In the genomic region with DNA sequence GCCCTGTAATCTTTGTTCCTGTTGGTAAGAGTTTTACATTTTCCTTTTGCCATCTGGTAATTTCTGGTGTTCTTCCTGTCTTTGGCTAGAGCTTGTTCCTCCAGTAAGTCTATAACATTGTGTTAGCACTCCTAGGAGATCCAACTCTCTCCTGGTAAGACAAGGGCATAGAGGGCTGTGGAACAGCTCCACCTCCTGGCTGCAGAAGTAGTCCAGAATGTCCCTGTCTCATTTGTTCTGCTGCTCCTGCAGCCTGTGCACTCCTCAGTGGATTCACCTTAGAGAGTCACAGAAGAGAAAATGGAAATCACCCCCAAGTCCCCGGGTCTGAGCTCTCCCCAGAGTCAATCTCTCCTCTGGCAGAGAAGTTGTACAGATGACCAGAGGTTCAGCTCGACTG, we compare ENCODE assay signal across 13 mouse cellular contexts.
DNase-seq lines count a peak whose midpoint lies in the region; ATAC-seq and TF ChIP-seq lines count a peak whose summit lies in the region.
"Had no signal": no experiment of that assay in that cellular context is flagged by ENCODE, and none has a peak within 500 bp of the region (broad histone marks: within the 10 kb centered on the region; RNA-seq: fewer than 3 reads in every experiment).

No protein-coding gene starts in this region.

- TF ChIP-seq EP300 in heart, adult 2 months (IDR thresholded peaks at IDR 0.05; ENCODE audit: insufficient read depth, low read depth, low read length) = no peak

- no peak overlapping the region for H3K27ac ChIP-seq in heart, adult 2 months
- no peak overlapping the region for H3K27ac ChIP-seq in lung, embryonic 14.5 days (ENCODE audit: low read depth)
- no peak overlapping the region for H3K27ac ChIP-seq in embryonic facial prominence, embryonic 10.5 days (replicated peaks)
- no peak overlapping the region for H3K27ac ChIP-seq in midbrain, embryonic 15.5 days
- H3K27ac ChIP-seq: liver, embryonic 14.5 days had no signal

- 27% methylated on average over 2 of the region's 2 CpGs for WGBS in heart, adult 2 months
- WGBS in lung, embryonic 14.5 days = 36% methylated on average over 2 of the region's 2 CpGs
- 51% methylated on average over 2 of the region's 2 CpGs for WGBS in embryonic facial prominence, embryonic 10.5 days
- WGBS in midbrain, embryonic 15.5 days = 49% methylated on average over 2 of the region's 2 CpGs

- H3K9ac ChIP-seq in heart, adult 2 months (ENCODE audit: low read depth, low read length) = no peak overlapping the region
- H3K9ac ChIP-seq in lung, embryonic 14.5 days = no peak overlapping the region
- no peak overlapping the region for H3K9ac ChIP-seq in midbrain, embryonic 15.5 days
- H3K9ac ChIP-seq: liver, embryonic 14.5 days had no signal

- H3K9me3 ChIP-seq in lung, embryonic 14.5 days (ENCODE audit: low read depth, low read length) = no peaks in the 10 kb centered on the region
- H3K9me3 ChIP-seq in embryonic facial prominence, embryonic 10.5 days = no peaks in the 10 kb centered on the region
- H3K9me3 ChIP-seq in midbrain, embryonic 15.5 days = no peaks in the 10 kb centered on the region

- no peaks in the 10 kb centered on the region for H3K36me3 ChIP-seq in heart, adult 2 months (ENCODE audit: control insufficient read depth, insufficient read depth, low read length)
- no peaks in the 10 kb centered on the region for H3K36me3 ChIP-seq in lung, embryonic 14.5 days (ENCODE audit: insufficient read depth)
- H3K36me3 ChIP-seq in embryonic facial prominence, embryonic 10.5 days (replicated peaks) = no peaks in the 10 kb centered on the region
- no peaks in the 10 kb centered on the region for H3K36me3 ChIP-seq in midbrain, embryonic 15.5 days (replicated peaks)

- no peaks in the 10 kb centered on the region for H3K79me2 ChIP-seq in heart, adult 2 months (replicated peaks; ENCODE audit: control insufficient read depth, insufficient read depth, low read length)

- no peak overlapping the region for H3K4me2 ChIP-seq in lung, embryonic 14.5 days
- H3K4me2 ChIP-seq in midbrain, embryonic 15.5 days = no peak overlapping the region

- no peaks in the 10 kb centered on the region for H3K27me3 ChIP-seq in heart, adult 2 months (ENCODE audit: control insufficient read depth, insufficient read depth, low read length)
- no peaks in the 10 kb centered on the region for H3K27me3 ChIP-seq in lung, embryonic 14.5 days (ENCODE audit: insufficient read depth, low read length)
- H3K27me3 ChIP-seq in embryonic facial prominence, embryonic 10.5 days (replicated peaks; ENCODE audit: low read depth, poor library complexity, severe bottlenecking) = no peaks in the 10 kb centered on the region
- no peaks in the 10 kb centered on the region for H3K27me3 ChIP-seq in midbrain, embryonic 15.5 days (replicated peaks)

- TF ChIP-seq POLR2A in heart, adult 2 months (IDR thresholded peaks at IDR 0.05; ENCODE audit: insufficient read depth, low read depth, low read length) = no peak

- TF ChIP-seq CTCF in heart, adult 2 months (IDR thresholded peaks at IDR 0.05) = peak; percentile 34
- 0 out of 2 replicates have a peak, but pooled peaks have one; percentile 19 for TF ChIP-seq CTCF in lung, embryonic 14.5 days (IDR thresholded peaks at IDR 0.05; ENCODE audit: low read depth)

- H3K4me1 ChIP-seq in heart, adult 2 months (ENCODE audit: control insufficient read depth, insufficient read depth, low read length) = no peaks in the 10 kb centered on the region
- H3K4me1 ChIP-seq in lung, embryonic 14.5 days (ENCODE audit: insufficient read depth) = no peaks in the 10 kb centered on the region
- no peaks in the 10 kb centered on the region for H3K4me1 ChIP-seq in embryonic facial prominence, embryonic 10.5 days
- H3K4me1 ChIP-seq in midbrain, embryonic 15.5 days = no peaks in the 10 kb centered on the region

- intact Hi-C loops in heart, adult 2 months (cut with DNase I) = no loop called here
- intact Hi-C loops in heart, postnatal 25 days (cut with DNase I) = loop anchor here (5.0 kb wide), 1 partner anchor 586 kb away; no protein-coding TSS in a partner anchor

- no peak for ATAC-seq in lung, embryonic 14.5 days (ENCODE audit: insufficient read depth)
- ATAC-seq in midbrain, embryonic 15.5 days (replicated peaks) = no peak

- H3K4me3 ChIP-seq in heart, adult 2 months = no peak overlapping the region
- H3K4me3 ChIP-seq in lung, embryonic 14.5 days (ENCODE audit: low read depth, low read length) = no peak overlapping the region
- H3K4me3 ChIP-seq in embryonic facial prominence, embryonic 10.5 days = no peak overlapping the region
- H3K4me3 ChIP-seq in midbrain, embryonic 15.5 days = no peak overlapping the region
- H3K4me3 ChIP-seq: erythroblast, embryonic 14.5 days had no signal

- no peak for DNase-seq in heart, adult 2 months
- no peak for DNase-seq in heart, postnatal 25 days (ENCODE audit: low spot score)
- DNase-seq in lung, embryonic 14.5 days = peak; percentile 13
- DNase-seq in lung, postnatal 25 days (ENCODE audit: low spot score) = no peak
- DNase-seq in MEL-GATA-1-ER (ENCODE audit: extremely low read depth, low read depth) = peak; percentile 4
- DNase-seq in embryonic facial prominence, embryonic 10.5 days (ENCODE audit: low spot score) = peak; percentile 10
- no peak for DNase-seq in spleen, postnatal 14 days (ENCODE audit: low spot score in 2 of 2)
- DNase-seq: gastrocnemius, postnatal 25 days; midbrain, embryonic 14.5 days; thymus, postnatal 14 days had no signal

Comparison
In these comparisons a context has a peak if more than half of its experiments do, and no peak if none do; other contexts are left out.
1. DNase-seq: peak in lung, embryonic 14.5 days (single experiment), MEL-GATA-1-ER (single experiment) and embryonic facial prominence, embryonic 10.5 days (single experiment); none in heart, adult 2 months (0 of 2), heart, postnatal 25 days (single experiment), lung, postnatal 25 days (single experiment) and spleen, postnatal 14 days (0 of 2).